Mouse (Mus musculus) spleen, adult 18-20 months (tissue): ENCODE data around the gene Ctbp2.
A peak's percentile ranks its signal among the peaks of the same experiment; 100 is the strongest.

ENCODE experiments used
- DNase-seq, 2 experiments: peaks; one replicate each; pipeline ENCODE4 v3.0.0; 2022; ENCODE audit warnings: mixed read lengths in 2 of 2

Gene Ctbp2

DNA sequence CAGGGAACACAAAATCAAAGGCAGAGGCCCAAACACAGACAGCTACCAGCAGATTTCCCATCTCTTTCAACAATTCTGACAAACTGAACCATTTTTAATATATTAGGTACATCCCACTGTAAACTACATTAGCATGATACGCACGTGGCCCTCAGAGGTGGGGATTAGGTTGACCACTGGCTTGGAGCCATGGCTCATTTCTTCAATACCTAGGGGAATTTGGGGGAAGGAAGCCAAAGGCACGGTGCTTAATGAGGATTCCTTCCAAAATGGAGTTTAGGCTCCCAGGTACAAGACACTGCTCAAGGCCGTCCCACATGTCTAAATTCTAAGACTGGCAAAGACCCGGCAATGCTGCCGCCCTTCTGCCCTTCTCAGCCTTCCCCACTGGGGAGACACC lies 121.9 kb downstream of the Ctbp2 start:
- no peak for DNase-seq

DNA sequence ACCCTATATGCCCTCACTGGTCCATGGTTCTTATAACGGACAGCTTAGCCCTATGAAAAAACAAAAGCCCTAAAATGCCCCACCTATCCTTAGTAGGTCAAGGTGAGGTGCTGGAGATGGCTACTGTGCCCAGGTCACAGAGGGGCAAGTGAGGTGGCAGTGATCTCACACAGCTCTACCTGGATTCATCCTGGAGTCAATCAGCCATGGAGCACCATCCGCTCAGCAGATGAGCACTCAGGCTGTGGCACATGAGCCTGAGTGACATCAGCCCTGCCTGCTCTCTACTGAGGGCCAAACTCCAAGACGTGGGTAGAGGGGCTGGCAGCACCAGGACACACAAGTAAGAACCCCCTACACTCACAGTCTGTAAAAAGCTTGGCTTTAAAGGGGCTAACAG lies 122.8 kb downstream of the Ctbp2 start:
- DNase-seq = no peak

DNA sequence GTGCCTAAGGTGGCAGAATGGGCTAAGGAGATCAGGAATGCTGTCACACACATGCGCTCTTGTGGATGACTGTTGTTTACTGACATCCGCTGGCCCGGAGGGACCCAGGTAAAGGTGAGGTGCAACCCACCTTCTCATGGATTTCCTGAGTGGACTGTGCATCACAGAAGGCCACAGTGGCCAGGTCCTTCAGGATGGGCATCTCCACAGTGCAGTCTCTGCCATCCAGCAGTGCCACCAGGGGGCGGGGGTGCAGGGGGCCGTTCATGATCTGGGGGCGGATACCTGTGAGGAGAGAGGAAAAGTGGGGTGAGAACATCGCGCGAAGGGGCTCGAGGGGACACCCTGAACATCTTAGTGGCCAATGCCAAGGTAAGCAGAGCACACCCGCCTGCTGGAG lies 125.1 kb downstream of the Ctbp2 start:
- no peak for DNase-seq

DNA sequence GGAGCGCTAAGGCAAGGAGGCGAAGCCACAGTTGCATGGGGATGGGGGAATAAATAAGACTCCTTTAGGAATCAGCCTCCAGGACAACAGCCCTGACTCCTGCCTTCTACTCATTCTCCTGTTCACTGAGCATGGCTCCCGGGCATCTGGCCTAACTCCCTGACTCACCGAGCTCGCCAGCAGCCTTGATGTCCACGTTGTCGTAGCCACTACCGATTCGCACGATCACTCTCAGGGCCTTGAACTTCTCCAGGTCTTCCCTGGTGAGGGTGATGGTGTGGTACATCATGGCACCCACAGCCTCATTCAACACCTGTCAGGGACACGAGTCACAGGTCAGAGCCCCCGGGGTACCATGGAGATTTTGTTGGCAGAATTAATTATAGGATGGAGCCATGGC lies 125.5 kb downstream of the Ctbp2 start:
- no peak for DNase-seq

DNA sequence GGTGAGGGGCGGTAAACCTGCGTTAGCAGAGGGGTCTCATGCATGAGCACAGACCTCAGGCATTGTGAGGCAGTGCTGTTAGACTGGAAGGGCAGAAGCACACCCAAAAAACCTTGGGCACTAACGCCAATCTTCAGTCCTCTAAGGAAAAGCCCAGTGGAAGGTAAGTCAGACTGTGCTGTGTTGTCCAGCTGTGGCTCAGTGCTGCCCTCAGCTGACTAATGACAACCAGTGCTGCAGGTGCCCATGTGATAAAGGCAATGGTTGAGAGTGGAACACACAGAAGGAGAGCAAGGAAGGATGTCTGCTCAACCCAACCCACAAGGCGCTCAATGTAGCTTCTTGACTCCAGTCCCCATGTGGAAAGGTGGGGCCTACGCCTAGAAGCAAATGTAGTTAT lies 127.8 kb downstream of the Ctbp2 start:
- peak in 1 of 2 experiments; percentile 12 for DNase-seq

DNA sequence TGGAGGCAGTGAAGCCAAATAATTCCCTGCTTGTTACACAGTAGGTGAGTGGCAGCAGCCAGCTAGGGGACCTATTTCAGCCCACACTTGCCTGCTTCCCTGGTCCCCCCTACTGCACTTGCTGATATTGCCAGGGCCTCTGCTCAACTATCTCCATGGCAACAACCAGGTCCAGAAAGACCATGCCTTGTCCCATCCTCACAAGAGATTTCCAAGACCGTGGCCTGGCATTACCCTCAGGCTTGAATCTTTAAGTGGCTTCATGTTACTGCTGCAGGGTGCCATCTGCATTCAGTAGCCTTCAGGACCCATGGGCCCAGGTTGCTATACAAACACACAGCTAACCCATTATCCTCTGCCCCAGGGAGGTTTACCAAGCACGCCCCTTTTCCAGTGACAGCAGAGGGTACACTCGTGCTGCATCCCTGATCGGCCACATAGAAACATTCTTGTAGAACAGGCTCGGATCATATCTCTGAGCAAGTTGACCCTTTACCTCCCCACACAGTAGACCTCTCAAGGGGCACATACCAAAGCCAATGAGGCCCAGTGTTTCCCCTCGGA lies 129.4 kb downstream of the Ctbp2 start:
- no peak for DNase-seq

DNA sequence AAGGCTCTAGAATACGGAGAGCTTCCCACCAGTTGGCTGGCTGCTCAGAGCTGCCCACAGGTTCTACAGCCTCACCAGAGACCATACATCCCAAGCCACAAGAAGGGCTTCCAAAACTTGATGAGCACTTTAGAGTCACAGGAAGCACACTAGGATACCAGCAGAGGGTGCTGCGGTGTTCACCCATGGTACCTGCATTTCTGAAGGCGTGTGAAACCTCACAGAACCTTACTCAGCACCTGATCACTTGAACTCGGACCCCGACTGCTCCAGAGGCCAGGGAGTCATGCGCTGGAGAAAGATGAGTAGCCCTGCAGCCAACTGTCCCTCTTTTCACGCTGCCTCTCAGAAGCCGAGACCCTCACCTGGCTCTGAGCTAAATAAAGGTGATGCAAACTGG lies 130.0 kb downstream of the Ctbp2 start:
- DNase-seq = no peak

DNA sequence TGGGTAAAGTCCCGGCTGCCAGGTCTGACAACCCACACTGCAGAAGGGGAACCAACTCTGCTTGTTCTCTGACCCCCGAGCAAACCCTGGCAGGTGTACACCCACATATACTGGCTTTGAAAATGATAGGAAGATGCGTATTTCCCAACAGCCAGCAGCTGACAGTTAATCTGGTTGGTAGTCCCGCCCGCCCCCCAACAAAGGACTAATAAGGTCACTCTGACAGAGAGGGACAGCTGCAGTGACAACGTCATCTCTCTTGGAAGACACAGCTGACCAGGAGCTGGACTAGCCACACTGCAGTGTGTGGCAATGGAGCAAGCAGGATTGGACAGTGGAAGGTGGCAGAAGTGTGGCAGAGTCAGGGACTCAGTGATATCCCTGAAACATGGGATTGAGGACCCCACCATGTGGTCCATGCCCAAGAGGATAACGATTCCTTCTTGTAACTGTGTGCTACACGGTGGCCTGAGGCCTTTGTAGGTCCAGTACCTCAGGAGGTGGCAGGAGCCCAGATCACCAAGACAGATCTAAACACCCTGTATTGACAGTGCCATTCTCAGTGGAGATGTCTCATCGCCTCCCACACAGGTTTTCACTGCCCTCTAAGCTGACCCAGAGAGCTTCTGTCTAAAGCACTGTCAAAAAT lies 131.1 kb downstream of the Ctbp2 start:
- no peak for DNase-seq

DNA sequence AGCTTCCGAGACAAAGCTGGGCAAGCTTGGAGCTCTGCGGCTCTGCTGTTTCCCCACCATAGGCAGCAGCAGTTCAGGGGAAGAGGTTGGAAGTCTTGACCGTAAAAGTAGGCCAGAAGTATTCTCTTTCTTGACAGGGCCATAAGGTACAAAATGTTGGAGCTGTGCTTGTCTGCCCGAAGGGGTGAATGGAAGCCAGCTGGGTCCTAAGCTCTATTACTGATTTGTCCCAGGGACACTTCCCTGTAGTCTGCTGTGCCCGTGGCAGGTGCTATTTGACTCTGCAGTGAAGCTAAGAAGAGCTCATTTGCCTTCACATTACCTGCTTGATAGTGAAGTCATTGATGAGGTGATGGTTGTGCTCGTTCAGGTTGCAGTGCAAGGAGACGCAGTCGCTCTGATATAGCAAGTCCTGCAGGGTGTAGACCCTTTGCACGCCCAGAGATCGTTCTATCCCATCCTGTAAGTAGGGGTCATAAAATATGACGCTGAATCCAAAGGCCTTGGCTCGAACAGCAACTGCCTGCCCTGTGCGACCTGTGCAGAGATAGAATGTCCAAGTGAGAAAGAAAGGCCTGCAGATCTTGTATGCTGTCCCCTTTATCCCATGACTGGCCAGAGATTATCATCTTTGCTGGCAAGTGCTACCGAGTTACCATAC lies 132.8 kb downstream of the Ctbp2 start:
- DNase-seq = no peak

DNA sequence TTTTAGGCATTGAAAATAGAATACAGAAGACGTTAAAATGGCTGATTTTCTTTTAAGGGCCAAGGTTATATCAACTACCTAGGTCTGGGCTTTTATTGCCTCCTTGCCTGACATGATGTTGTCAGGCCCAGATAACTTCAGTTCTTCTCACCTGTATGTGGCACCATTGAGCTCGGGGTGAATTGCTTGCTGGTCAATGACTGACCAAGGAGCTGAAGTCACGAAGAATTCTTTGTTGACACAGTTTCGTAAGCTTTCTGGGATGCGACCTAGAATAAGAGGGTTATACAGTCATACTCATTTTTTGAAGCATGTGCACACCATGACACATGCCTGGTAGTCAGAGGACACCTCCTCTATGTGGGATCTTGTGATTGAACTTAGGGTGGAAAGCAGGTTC lies 134.3 kb downstream of the Ctbp2 start:
- DNase-seq = no peak

DNA sequence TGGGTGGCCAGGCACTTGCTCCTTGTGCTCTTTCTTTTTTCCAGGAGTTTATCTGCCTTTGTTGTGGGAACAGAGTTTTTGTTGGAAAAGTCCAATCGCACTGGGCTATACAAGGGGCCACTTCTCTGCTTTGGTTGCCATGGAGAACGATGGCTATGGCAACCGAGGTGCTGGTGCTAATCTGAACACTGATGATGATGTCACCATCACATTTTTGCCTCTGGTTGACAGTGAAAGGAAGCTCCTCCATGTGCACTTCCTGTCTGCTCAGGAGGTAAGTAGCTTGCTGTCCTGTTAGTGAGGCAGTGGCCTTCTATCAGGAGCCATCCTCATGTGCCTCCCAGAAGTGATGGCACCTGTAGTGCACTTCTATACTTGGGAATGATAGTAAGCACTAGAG lies 141.5 kb downstream of the Ctbp2 start:
- DNase-seq = no peak

DNA sequence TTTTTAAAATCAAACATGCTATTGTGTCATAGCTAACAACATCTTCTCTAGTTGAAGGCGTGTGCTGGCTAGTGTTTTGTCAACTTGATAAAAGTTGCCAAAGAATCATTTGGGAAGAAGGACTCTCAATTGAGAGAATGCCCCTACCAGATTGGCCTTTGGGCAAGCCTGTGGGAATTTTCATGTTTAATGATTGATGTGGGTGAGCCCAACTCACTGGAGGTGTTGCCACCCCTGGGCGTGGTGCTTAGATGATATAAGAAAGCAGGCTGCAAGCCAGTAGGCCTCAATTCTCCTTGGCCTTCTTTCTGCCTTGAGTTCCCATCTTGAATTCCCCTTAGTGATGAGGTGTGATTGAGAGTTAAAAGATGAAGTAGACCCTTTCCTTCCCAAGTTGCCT lies 146.2 kb downstream of the Ctbp2 start:
- no peak for DNase-seq

DNA sequence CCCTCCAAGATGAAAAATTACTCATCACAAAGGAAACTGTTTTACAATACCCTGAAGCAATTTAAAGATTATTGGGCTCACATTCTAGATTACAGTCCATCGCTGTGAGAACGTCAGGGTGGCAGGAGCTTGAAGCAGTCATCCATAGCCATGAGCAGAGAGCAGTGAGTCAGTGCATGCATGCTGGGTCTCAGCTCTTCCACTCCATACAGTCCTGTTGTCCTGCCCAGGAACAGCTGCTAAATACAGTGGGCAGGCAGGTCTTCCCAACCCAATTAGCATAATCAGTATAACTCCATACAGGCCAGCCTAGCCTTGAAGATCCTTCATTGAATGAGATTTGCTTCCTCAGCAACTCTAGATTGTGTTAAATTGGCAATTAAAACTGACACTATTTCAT lies 148.1 kb downstream of the Ctbp2 start:
- DNase-seq = no peak

DNA sequence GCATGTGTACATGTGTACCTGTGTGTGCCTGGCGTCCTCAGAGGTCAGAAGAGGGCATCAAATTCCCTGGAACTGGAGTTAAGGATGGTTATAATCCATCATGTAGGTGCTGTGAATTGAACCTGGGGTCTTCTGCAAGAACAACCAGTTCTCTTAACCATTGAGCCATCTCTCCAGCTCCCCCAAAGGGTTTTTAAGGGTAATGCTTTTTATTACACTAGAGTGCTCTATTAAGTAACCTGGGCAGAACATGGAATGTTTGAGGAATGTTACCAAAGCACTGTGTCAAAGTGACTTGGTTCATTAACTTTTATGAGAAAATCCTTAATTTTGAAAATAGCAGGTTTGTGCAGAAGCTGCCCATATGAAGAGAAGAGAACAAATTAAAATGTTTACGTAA lies 152.1 kb downstream of the Ctbp2 start:
- no peak for DNase-seq

DNA sequence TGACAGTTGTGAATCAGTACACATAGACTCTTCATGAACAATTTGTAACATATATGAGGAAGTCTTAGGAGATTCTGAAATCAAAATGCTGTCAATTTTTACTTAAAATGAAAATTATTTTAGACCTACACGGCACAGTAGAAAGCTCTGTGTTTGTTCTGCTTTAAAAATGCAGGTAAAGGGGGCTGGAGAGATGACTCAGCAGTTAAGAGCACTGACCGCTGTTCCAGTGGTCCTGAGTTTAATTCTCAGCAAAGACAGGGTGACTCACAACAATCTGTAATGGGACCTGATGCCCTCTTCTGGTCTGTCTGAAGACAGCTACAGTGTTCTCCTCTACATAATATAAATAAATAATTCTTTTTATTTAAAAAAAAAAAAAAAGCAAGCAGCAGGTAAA lies 158.4 kb downstream of the Ctbp2 start:
- DNase-seq = no peak

DNA sequence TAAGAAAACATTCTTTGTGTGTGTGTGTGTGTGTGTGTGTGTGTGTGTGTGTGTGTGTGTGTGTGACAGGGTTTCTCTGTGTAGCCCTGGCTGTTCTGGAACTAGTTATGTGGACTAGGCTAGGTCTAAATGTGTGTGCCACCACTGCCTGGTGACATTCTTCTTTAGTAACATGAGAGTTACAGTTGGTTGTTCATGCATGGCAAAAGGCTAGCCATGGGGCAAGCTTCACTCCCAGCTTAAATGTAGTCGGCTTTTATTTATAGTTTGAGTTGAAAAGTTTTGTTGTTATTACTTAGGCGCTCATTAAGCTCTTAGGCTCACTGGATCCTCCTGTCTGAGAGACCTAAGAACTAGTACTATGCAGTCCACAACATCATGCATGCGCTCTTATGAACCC lies 159.8 kb downstream of the Ctbp2 start:
- DNase-seq = no peak

DNA sequence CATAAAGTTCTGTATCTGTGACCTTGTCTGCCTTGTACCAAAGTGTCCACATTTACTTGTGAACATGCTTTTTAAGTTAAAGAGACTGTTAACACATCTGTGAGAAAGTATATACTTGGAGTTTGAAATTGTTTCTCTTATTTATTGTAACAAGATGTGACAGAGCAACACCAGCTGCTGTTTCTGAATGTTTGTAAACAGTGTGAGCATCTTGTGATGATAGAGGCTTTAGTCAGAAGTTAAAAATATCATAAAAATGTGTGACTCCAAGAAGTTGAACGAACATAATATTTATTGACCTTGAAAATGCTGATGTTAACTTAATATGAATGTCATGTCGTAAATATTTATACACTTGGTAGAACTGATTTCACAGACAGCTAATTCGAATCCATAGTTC lies 173.5 kb downstream of the Ctbp2 start:
- no peak for DNase-seq

DNA sequence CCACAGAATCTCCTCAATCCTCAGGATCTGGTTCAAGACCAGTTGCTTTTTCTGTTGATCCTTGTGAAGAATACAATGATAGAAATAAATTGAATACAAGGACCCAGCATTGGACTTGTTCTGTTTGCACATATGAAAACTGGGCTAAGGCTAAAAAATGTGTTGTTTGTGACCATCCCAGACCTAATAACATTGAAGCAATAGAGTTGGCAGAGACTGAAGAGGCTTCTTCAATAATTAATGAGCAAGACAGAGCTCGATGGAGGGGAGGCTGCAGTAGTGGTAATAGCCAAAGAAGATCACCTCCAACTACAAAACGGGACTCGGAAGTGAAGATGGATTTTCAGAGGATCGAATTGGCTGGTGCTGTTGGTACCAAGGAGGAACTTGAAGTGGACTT lies 174.2 kb downstream of the Ctbp2 start:
- no peak for DNase-seq

DNA sequence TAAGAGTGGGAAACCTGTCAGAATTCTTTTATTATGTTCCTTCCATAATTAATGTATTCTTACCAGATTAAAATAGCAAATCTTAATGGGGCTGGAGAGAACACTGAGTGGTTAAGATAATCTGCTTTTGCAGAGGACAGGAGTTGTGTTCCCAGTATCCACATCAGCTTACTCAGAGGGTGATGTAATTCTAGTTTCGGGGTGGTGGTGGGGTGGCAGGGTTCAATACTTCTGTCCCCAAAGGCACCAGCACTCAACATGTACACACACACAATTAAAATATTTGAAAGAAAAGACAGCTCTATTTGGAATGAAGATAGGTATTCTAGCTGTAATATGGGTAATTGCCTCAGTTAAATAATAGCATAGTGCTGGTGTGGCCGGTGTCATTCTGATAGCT lies 183.6 kb downstream of the Ctbp2 start:
- no peak for DNase-seq

DNA sequence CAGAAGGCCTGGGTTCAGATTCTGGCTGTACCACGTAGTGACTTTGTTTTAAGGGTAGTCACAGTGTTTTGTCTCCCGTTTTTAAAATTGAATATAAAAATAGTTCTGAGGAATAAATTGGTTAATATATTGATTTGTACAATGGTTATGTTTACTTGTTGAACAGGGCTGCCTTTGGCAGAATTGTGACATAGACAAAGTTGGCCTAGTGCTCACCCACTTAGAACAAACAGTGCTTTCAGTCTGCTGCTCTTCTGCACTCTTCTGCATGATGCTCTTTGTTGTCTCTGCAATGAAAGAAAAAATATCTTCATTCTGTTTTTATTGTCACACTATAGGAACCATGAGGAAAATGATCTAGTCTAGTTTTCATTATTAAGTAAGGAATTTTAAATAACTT lies 185.0 kb downstream of the Ctbp2 start:
- no peak for DNase-seq
